Mouse (Mus musculus): Measurements from ENCODE around the gene Chml.

DNA sequence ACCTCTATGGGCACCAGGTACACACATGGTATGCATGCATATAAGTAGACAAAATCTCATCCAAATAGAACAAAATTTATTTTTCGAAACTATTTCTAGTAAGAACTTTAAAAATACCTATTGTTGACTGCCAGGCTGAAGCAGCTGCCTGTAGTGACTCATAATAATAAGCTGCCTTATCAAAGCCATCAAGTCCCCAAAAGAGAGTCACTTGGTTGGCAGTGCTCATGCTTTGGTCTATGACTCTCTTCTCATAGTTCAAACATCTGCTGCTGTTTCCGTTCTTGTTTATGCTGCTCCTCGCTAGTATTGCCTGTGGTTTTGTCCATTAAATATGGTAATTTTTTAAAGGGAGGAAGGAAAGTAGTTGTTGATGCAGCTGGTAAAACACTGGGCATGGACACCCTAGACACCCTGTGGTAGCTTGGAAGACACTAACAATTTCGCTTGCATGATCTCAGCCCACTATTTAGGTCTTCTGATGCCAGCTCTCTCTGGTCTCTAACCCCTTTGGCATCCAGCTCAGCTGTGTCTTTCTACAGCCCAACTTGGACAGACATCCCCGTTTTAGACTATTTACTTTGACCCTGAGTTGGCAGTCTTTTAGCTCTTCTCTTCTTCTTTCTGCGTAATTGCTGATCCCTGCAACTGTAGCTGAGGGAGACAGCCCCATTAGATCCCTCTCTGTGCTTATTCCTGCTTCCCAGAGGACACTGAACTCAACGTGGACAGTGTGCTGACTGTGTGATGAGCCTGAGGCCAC, 19.0 kb downstream of the Chml start:
- TF ChIP-seq ZC3H11A (IDR thresholded peaks at IDR 0.05; ENCODE audit: borderline replicate concordance, low read depth, low read length) (no peak), ZNF384 (IDR thresholded peaks at IDR 0.05; ENCODE audit: low read depth, low read length) (no peak), CHD2 (IDR thresholded peaks at IDR 0.05; ENCODE audit: low read depth, low read length) (no peak), MAFK (IDR thresholded peaks at IDR 0.05; ENCODE audit: insufficient read depth, low read depth, low read length) (no peak), HCFC1 (IDR thresholded peaks at IDR 0.05; ENCODE audit: borderline replicate concordance, insufficient read depth, low read length) (no peak)
